Mouse (Mus musculus): Measurements from ENCODE around the gene Optn. TPM values are rescaled to one million over a fixed set of nuclear protein-coding genes. Genes with fewer than 3 reads are reported as not detected.
"Not testable (repeated sequence)": the region's sequence is repeated elsewhere in the genome, so short reads cannot be mapped to it uniquely, and the experiment has no call there.

Gene Optn
- total RNA-seq (2021): 10 to 100 TPM; 17.2 to 18.5 TPM

DNA sequence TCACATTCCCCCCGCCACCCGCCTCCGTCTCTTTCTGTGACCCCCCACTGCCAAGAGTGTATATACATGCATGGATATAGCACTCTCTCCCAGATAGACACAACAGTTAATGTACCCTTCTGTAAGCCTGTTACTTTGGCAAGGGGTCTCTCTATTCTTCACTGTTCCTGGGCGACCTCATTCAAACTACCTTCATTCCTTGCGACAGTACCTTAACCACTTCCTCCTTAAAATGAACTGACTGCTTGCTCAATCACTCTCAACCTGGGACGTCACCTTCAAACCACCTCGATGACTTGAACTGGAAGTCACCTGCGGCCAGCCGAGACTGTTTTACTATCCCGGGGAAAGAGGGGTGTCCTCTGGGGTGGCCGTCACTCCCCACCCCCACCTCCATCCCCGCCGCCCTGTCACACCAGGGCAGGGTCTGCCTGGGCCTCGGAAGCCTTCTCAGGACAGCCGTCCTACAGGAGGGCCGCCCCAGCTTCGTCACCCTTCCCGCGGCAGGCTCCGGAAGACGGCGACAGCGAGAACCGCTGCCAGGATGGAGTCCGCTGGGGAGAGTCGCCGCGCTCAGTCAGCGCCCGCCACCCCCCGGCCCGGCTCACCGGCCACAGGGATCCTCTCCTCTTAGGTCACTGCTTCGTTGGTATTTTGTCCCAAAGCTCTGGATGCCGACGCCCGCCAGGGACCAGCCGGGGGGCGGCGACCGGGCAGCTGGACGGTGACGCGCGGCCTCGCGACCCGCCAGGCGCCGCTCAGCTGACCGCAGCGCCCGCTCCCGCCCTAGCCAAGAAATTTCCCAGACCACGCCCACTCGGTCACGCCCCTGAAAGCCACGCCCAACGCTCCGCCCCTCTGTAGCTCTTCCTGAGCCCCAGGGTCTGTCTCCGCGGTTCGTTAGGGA, at the start of gene Optn:
Gene Optn, minus strand, starts transcription at position 753 of the 907 bp plus-strand sequence.
- intact Hi-C loops (cut with DNase I): no loop called here
- DNase-seq (ENCODE audit: low spot score in 2 of 2): peak; percentile 74 to 76

DNA sequence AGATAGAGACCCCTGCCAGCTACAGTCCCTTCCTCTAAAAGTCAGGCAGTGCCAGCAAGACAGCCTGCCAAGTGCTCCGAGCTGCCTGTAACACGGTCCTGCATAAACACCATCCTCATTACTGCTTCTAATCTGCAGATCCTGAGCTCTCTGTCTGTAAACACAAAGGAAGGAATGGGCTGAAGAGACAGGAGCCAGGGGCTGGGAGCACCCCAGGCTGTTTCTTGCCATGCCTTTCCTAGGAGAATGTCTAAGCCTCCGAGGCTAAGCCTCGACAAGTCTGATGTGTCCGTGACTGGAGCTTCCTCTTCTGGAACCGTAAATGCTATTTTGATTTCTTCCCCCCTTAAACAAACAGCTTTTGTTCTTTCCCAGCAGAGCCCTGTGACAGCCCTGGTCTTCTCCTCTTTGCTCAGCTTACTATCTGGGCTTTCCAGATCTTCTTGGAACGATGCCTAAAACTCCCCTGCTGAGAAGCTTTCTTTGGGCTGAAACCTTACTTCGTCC, 49.0 kb upstream of the Optn start:
- no peak for DNase-seq (ENCODE audit: low spot score in 2 of 2)
- intact Hi-C loops (cut with DNase I): no loop called here

DNA sequence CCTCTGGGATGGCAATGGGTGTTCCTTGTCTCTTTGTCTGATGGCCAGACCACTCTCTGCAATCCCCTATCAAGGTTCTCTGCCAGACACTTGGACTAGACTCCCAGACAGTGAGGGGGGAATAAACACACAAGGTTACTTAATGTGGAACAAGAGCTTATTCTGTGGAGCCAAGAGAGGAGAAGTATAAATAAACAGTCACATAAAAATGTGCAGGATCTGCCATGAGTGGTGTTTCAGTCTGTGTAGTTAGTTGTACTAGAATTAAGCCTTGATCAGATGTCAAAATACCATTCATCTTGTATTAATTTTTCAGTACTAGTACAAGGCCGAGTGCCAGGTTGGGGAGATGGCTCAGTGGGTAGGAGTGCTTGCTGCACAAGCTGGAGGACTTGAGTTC, 39.0 kb upstream of the Optn start:
- intact Hi-C loops (cut with DNase I): no loop called here
- no peak for DNase-seq (ENCODE audit: low spot score in 2 of 2)

DNA sequence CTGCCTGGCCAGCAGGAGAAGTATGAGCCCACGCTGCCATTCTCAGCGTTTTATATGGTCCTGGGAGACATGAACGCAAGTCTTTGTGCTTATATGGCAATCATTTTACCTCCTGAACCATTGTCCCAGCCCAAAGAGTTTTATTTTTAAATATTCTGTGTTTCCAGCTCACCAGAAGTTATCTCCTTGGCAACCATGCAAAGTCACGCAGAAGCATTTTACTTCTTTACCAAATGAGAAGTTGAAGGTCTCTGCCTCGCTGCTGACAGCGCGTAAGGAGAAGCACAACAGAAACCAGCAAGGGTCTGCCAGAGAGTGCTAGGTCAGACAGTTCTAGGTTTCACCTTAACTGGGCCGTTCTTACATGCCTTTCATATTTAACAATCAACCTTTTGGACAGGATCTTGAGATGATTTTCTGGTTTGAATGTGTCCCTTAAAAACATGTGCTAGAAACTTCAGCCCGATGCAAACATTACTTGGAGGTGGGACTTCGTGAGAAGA, 37.9 kb upstream of the Optn start:
- intact Hi-C loops (cut with DNase I): no loop called here
- no peak for DNase-seq (ENCODE audit: low spot score in 2 of 2)

DNA sequence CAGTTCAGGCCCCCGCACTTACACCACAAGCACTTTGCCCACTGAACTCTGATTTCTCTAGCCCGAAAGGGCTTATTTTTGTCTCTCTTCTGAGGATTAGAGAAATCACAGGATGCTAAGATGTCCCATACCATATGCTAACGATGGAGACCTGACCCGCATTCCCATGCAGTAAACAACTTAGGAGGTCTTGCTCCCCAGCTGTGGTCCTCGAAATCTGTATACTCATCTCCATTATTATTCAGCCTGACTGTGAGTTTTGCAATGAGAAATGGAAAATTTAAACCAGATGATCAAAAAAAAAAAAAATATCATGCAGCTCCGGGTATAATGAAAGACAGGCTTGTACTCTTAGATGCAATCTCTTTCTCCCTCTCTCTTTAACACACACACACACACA, 35.3 kb upstream of the Optn start:
- intact Hi-C loops (cut with DNase I): loop anchor here (10.0 kb wide), 2 partner anchors 146 to 676 kb away; no protein-coding TSS in a partner anchor
- DNase-seq (ENCODE audit: low spot score in 2 of 2): no peak

DNA sequence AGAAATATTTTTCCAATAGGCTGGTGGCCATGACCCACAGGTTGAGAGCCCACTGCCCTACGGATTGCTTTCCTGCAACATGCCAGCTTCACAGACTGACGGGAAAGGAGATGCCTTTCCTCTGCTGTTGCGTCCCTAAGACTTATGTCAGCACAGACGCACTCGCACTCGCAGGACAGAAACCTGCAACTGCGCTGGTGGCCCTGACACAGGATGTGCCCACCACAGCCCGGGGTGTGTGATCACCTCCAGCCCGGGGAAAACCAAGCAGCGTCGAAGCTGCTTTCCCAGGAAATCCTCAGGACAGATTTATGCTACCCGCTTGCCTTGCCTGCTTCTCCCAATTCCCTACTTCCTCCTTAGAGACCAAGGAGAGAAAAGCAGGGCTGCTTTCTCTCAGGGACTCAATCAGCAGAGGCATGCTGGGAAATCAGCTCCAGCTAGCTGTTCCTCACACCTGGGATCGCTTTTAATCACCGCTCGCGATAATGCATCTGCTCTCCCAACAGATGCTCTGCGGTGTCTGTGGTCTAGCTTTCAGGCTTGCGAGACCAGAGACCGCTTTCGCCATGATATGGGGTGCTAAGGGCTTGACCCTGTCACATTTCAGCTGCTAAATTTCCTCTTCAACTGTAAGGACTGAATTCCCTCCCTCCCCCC, 34.1 kb upstream of the Optn start:
- intact Hi-C loops (cut with DNase I): loop anchor here (10.0 kb wide), 2 partner anchors 147 to 677 kb away; no protein-coding TSS in a partner anchor
- peak in 1 of 2 experiments; percentile 17 for DNase-seq (ENCODE audit: low spot score in 2 of 2)

DNA sequence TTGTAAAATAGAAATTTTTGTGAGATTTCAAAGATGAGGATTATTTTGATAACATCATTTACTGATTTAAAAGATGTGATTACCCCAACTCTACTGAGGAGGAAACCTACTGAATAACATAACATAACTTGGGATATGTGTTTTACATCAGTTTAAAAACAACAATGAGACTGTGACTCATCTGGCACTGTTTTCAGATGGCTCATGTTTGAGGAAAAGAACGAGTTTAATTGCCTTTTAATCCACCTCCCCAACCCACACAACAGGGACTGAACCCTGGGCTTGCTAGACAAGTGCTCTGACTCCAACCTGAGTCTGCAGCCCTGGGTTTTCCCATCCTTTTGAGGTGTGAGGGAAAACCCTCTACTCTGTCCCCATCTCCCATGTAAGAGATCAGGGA, 31.5 kb upstream of the Optn start:
- DNase-seq (ENCODE audit: low spot score in 2 of 2): no peak
- intact Hi-C loops (cut with DNase I): loop anchor here (10.0 kb wide), 2 partner anchors 149 to 679 kb away; no protein-coding TSS in a partner anchor

DNA sequence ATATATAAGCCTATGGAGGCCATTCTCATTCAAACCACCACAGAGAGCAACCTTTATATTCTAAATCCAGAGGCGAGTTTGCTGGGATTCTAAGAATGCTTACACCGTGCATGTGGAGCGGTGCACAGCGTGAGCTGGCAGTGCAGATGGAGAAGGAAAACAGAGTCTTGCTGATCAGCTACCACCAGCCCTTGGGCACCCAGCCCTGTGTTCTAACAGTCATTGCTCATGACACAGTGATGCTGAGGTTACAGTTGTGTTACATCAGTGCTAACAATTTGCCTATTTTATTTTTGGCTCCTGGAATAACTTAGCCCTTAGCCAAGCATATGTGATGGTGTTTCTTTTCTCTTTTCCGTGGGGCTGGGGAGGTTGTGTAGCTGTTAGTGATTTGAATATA, 31.0 kb upstream of the Optn start:
- DNase-seq (ENCODE audit: low spot score in 2 of 2): peak in 1 of 2 experiments; percentile 11
- intact Hi-C loops (cut with DNase I): loop anchor here (10.0 kb wide), 2 partner anchors 150 to 680 kb away; no protein-coding TSS in a partner anchor

DNA sequence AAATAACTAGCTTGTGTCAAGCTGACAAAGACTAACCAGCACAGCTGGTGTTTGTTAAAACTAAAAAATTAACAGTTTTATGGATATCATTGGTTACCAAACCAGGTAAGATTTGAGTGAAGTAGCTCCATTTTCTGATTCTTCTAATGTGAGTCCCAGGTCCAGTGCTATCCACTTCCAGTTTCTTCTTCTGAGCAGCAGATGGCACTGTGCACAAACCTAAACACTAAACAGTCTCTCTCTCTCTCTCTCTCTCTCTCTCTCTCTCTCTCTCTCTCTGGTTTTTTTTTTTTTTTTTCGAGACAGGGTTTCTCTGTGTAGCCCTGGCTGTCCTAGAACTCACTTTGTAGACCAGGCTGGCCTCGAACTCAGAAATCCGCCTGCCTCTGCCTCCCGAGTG, 26.5 kb upstream of the Optn start:
- peak in 1 of 2 experiments; percentile 17 for DNase-seq (ENCODE audit: low spot score in 2 of 2)
- intact Hi-C loops (cut with DNase I): loop anchor here (2.0 to 10.0 kb wide), 3 partner anchors 154 to 684 kb away; no protein-coding TSS in a partner anchor

DNA sequence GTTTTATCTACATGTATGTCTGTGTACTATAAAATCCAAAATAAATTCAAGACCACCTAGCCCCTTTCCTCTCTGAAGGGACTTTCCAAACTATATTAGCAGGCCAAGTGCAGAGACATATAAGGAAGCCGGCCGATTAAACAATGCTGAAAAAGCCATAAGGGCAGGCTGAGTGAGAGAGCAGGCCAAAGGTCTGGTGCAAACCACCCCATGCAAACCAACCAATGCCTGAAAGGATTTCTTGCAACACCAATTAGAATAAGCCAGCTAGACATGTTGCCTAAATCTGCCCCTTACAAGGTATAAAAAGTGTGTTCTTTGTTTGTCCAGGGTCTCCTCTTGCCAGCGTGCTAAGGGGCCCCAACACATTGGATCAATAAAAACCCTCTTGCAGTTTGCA, 23.8 kb upstream of the Optn start:
- DNase-seq (ENCODE audit: low spot score in 2 of 2): no peak
- intact Hi-C loops (cut with DNase I): loop anchor here (10.0 kb wide), 1 partner anchor 173 kb away; the partner anchor contains the start of gene Phyh

DNA sequence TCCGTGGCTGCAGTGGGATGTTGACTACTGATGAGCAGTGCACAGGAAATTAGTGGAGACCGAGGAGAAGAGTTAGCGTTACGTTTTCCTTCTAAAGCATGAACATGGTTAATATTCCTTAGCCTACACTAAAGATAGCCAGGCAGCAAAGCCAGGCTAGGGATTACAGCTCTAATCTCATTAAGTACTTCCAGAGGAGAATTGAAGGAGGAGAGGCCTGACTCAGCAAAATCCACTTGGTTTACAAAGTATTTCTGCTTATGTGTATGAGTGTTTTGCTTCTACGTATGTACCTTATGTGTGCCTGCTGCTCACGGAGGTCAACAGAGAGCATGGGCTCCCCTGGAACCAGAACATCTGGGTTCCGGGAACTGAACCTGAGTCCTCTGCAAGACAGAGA, 19.9 kb upstream of the Optn start:
- intact Hi-C loops (cut with DNase I): loop anchor here (10.0 kb wide), 1 partner anchor 169 kb away; the partner anchor contains the start of gene Phyh
- no peak for DNase-seq (ENCODE audit: low spot score in 2 of 2)

DNA sequence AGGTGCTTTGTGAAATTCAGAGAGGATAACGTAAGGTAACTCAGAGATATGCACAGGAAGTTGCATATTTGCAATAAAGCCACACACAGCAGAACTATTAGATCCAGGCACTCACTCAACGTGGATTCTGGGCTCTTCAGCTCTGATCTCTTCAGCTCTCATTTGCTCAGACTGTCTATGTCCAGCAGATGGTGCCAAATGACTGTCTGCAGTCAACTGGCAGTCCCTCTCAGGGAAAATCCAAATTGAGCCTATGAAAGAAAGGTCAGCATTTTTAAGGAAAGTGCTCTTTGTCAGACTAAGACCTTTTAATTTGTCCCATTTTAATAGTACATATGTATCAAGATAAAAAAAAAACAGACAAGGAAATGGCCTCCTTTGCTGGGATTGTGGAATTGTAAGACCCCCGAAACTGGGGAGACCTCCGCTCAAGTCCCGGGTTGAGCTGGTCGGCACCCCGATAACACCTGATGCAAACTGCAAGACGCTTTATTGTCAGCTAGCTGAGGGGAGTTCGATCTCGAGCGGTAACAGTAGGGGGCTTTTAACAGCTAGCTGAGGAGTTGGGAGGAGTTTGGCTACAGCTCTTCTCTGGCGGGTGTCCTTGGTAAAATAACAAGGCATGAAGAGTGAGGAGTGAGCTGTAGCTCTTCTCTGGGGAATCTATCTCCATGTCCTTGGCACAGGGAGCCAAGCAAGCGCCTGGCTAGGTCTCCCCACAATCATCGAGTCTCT, 16.4 kb upstream of the Optn start:
- no peak for DNase-seq (ENCODE audit: low spot score in 2 of 2)
- intact Hi-C loops (cut with DNase I): loop anchor here (10.0 kb wide), 1 partner anchor 165 kb away; the partner anchor contains the start of gene Phyh

DNA sequence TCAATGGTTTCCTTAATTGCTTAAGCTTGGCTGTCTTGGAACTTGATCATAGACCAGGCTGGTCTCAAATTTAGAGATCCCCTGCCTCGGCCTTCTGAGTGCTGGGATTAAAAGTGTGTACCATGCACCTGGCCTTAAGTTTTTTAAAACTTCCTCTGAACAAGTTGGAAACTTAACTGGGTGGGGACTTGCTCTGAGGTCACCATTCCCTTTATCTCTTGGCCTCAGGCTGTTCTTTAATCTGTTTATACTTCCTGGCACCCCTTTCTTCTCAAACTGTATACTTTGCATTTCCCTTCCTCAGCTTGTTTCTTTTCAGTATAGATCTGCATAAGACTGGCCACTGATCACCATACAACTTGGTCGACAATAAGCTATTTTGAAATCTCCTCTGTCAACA, 14.1 kb upstream of the Optn start:
- intact Hi-C loops (cut with DNase I): loop anchor here (5.0 kb wide), 1 partner anchor 1089 kb away; no protein-coding TSS in a partner anchor
- DNase-seq (ENCODE audit: low spot score in 2 of 2): no peak

DNA sequence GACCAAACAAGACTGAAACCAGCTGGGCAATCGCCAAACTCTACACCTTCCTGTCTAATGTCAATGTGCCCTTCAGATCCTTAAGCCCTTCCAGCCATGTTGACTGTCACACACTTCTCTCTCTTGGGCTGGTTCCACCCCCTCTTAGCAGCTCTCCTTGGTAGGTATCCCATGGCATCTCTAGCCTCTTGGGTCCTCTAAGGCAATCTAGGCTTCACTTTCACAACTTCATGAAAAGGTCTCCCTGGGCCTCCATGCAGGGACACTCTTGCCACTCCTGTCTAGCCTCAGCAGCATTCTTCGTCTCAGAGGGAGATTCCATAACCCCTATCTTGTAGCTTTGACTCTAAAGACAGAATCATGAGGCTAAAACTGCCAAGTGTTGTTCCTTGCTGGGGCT, 13.6 kb upstream of the Optn start:
- no peak for DNase-seq (ENCODE audit: low spot score in 2 of 2)
- intact Hi-C loops (cut with DNase I): loop anchor here (5.0 kb wide), 1 partner anchor 1090 kb away; no protein-coding TSS in a partner anchor

DNA sequence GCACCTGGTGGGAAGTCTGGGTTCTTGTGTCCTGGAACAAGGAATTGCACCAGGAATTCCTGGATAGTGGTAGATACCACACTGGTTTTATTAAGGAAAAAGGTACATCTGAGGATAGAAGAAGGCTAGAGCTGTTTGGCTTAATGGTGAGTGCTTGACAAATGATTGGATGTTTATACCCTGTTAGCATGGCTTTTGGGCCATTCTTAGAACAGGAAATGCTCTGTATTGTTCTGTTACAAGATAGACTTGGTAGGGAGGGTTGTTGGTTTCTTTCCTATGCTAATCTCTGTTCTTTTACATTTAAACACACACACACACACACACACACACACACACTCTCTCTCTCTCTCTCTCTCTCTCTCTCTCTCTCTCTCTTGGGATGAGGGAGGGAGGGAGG, 12.0 kb upstream of the Optn start:
- intact Hi-C loops (cut with DNase I): loop anchor here (5.0 kb wide), 1 partner anchor 1091 kb away; no protein-coding TSS in a partner anchor
- DNase-seq (ENCODE audit: low spot score in 2 of 2): no peak

DNA sequence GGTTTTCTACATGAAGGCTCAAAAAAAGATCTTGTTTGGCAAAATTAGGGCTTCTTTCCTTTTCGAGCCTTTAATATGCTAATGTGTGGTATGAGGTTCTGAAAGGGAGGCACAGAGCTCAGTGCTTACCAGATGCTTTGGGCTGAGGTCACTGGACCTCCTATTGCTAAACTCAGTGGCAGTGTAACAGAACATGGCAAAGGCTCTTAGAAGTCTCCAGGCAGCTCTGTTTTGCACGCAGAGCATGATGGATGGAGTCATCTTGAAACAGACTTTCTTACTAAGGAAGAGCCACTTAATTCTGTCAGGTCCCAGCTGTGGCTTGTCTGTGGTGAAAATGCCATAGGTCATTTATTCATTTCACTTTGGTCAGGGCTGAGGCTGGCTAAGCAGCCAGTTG, 11.6 kb upstream of the Optn start:
- intact Hi-C loops (cut with DNase I): loop anchor here (5.0 kb wide), 1 partner anchor 1092 kb away; no protein-coding TSS in a partner anchor
- no peak for DNase-seq (ENCODE audit: low spot score in 2 of 2)

DNA sequence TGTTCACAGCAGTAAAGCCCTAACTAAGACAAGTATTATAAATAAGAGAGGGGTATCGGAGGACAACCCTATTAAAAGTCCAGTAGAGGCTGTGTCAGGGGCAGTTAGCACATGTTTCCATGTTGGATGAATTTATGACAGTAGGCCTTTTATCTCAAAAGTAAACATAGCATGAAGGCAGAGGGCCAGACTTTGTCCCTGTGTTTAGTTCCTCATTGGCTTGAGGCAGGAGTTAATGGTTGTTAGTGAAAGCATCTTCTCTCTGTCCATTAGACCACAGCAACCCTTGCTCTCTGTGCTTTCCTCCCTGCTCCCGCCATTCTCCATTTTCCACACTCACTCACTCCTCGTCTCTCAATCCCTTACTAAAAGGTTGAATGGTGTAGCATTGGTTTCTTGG, 9.9 kb upstream of the Optn start:
- DNase-seq (ENCODE audit: low spot score in 2 of 2): no peak
- intact Hi-C loops (cut with DNase I): no loop called here

DNA sequence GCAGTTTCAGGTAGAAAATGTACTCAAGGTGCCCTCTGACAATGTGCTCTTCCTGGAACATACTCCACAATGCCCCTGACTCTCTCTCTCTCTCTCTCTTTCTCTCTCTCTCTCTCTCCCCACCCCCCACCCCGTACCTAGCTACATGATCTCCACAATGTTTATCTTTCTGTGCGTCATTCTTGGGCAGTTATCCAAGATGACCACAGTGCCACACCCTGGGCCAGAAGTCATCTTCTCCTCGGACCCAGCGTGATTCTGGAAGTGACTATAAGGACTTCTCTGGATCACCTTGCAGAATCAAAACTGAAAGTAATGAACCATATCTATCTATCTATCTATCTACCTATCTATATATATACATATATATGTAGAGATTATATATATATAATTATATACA, 4.1 kb upstream of the Optn start:
- intact Hi-C loops (cut with DNase I): no loop called here

DNA sequence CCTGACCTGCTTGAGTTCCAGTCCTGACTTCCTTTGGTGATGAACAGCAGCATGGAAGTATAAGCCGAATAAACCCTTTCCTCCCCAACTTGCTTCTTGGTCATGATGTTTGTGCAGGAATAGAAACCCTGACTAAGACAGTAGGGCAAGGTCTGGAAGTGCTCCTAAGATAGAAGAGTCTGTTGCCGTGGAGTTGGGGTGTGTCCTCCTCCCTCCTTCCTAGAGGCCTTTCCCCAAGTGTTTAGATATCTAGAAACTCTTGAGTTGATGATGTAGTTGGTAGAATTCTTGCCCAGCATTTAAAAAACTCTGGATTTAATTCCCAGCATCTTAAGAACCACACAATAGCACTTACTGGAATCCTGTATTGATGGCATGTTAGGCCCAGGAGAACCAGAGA, 3.4 kb upstream of the Optn start:
- intact Hi-C loops (cut with DNase I); DNase-seq (ENCODE audit: low spot score in 2 of 2): not testable (repeated sequence)

More for the DNA sequence above, 4.1 kb upstream of the Optn start:
- DNase-seq (ENCODE audit: low spot score in 2 of 2): no peak

All from left cerebral cortex, postnatal 36 days (tissue).